Mouse (Mus musculus): ENCODE data around the gene Ankrd13c. TPM values are rescaled to one million over a fixed set of nuclear protein-coding genes. Genes with fewer than 3 reads are reported as not detected.

Ankrd13c gene
- total and polyA plus RNA-seq, 3 experiments, result 55.3 to 91.0 (median 80.9) TPM

- no peak for DNase-seq
Measured at GRCm38 (mm10) chr3:157952716-157953115, 5.7 kb downstream of the Ankrd13c start.

- DNase-seq, result no peak
Measured at GRCm38 (mm10) chr3:157955466-157955865, 8.4 kb downstream of the Ankrd13c start.

GRCm38 (mm10) chr3:157956201-157956600 lies 9.2 kb downstream of the Ankrd13c start:
- no peak for DNase-seq

GRCm38 (mm10) chr3:157957320-157957719 lies 10.3 kb downstream of the Ankrd13c start:
- no peak for DNase-seq

GRCm38 (mm10) chr3:157971151-157971550 lies 24.1 kb downstream of the Ankrd13c start:
- DNase-seq, result no peak

GRCm38 (mm10) chr3:157973236-157973635 lies 26.2 kb downstream of the Ankrd13c start:
- DNase-seq, result no peak

GRCm38 (mm10) chr3:157979619-157980018 lies 32.6 kb downstream of the Ankrd13c start:
- DNase-seq, result no peak

- no peak for DNase-seq
Measured at GRCm38 (mm10) chr3:157993322-157993721, 46.3 kb downstream of the Ankrd13c start.

GRCm38 (mm10) chr3:157995726-157996125 lies 48.7 kb downstream of the Ankrd13c start:
- no peak for DNase-seq

GRCm38 (mm10) chr3:157998742-157999369 lies 51.8 kb downstream of the Ankrd13c start:
- DNase-seq, result no peak

- DNase-seq, result no peak
Measured at GRCm38 (mm10) chr3:158008647-158009046, 61.6 kb downstream of the Ankrd13c start.

GRCm38 (mm10) chr3:158009762-158010320 lies 62.8 kb downstream of the Ankrd13c start:
- no peak for DNase-seq

GRCm38 (mm10) chr3:158031371-158031925 lies 84.4 kb downstream of the Ankrd13c start:
- DNase-seq, result peak; percentile 92

GRCm38 (mm10) chr3:158032106-158032505 lies 85.1 kb downstream of the Ankrd13c start:
- no peak for DNase-seq

- DNase-seq, result no peak
Measured at GRCm38 (mm10) chr3:158035866-158036265, 88.8 kb downstream of the Ankrd13c start.

GRCm38 (mm10) chr3:158036329-158036988 lies 89.4 kb downstream of the Ankrd13c start, which contains the start of the genes Srsf11 and Lrrc40:
Gene Srsf11 (minus strand): TSS chr3:158036639.
Gene Lrrc40 (plus strand): TSS chr3:158036662.
- DNase-seq, result peak; percentile 96

GRCm38 (mm10) chr3:158038106-158038505 lies 91.1 kb downstream of the Ankrd13c start:
- DNase-seq, result no peak

GRCm38 (mm10) chr3:158040755-158041154 lies 93.7 kb downstream of the Ankrd13c start:
- DNase-seq, result no peak

GRCm38 (mm10) chr3:158049508-158049907 lies 102.5 kb downstream of the Ankrd13c start:
- no peak for DNase-seq
